Mouse (Mus musculus) limb, embryonic 14.5 days (tissue): ENCODE measurements around the gene Igfbp6. TPM values are rescaled to one million over a fixed set of nuclear protein-coding genes. Genes with fewer than 3 reads are reported as not detected.
A peak's percentile ranks its signal among the peaks of the same experiment; 100 is the strongest.

Source experiments
- ATAC-seq: fragments of 200-750 bp; cut with Nextera tagmentation; 2 replicates; pipeline ENCODE4 v1.8.0; 2017; ENCODE audit warnings: low read depth, moderate number of reproducible peaks, moderate TSS enrichment; ENCODE audit not compliant: low FRiP score
- DNase-seq: peaks from one replicate; pipeline ENCODE4 v3.0.0-alpha.2; 2015; ENCODE audit warnings: low spot score
- H3K27ac ChIP-seq: fragments of 300-500 bp; sonication (generic); replicated peaks from 2 replicates; pipeline ENCODE4 v1.5.1; 2014; ENCODE audit warnings: low read depth, mild to moderate bottlenecking, low read length, moderate library complexity, mixed read lengths
- H3K27me3 ChIP-seq: fragments of 300-500 bp; sonication (generic); 2 replicates; pipeline ENCODE4 v1.6.1; 2014; ENCODE audit warnings: low read length, mixed read lengths; ENCODE audit not compliant: control insufficient read depth, insufficient read depth
- H3K36me3 ChIP-seq: fragments of 300-500 bp; sonication (generic); 2 replicates; pipeline ENCODE4 v1.6.1; 2014; ENCODE audit warnings: mild to moderate bottlenecking, low read length, moderate library complexity, mixed read lengths; ENCODE audit not compliant: control insufficient read depth, insufficient read depth
- H3K4me1 ChIP-seq: fragments of 300-500 bp; sonication (generic); 2 replicates; pipeline ENCODE4 v1.6.1; 2014; ENCODE audit warnings: antibody characterized with exemption, low read length, mixed read lengths; ENCODE audit not compliant: control insufficient read depth, insufficient read depth
- H3K4me2 ChIP-seq: fragments of 300-500 bp; sonication (generic); replicated peaks from 2 replicates; pipeline ENCODE4 v1.6.1; 2014; ENCODE audit warnings: low read depth, mild to moderate bottlenecking, low read length, moderate library complexity; ENCODE audit not compliant: severe bottlenecking
- H3K4me3 ChIP-seq: fragments of 300-500 bp; sonication (generic); replicated peaks from 2 replicates; pipeline ENCODE4 v1.5.1; 2014; ENCODE audit warnings: low read length
- H3K9ac ChIP-seq: fragments of 300-500 bp; sonication (generic); 2 replicates; pipeline ENCODE4 v1.6.1; 2014; ENCODE audit warnings: mild to moderate bottlenecking, low read depth, low read length, moderate library complexity; ENCODE audit not compliant: severe bottlenecking
- H3K9me3 ChIP-seq: fragments of 300-500 bp; sonication (generic); 2 replicates; pipeline ENCODE4 v1.6.1; 2016; ENCODE audit warnings: low read length; ENCODE audit not compliant: control insufficient read depth
- POLR2A ChIP-seq: fragments of 200-500 bp; IDR thresholded peaks from 2 replicates; pipeline ENCODE4 v1.8.0; 2012; ENCODE audit warnings: inconsistent platforms, mild to moderate bottlenecking, moderate library complexity, borderline replicate concordance; ENCODE audit not compliant: insufficient read depth, insufficient read length; ENCODE audit errors: extremely low read depth
- WGBS: fragments of 180-500 bp; shearing (Covaris S2); extraction: QIAGEN DNeasy Blood & Tissue Kit; methylation state at CpG from one replicate; pipeline ENCODE4 v1.1.7; 2014; 5-methylcytosine and 5-hydroxymethylcytosine counted together
- polyA plus RNA-seq, 2 experiments: library from polyadenylated mRNA; depleted of rRNA in 1 of 2; stranded (reverse) in 1 of 2; unstranded in 1 of 2; fragments of >200 nt; fragmentation: Nextera tagmentation in 1 of 2; extraction: Ambion mirVana in 1 of 2; gene quantifications; 2 replicates each; pipeline versions ENCODE4 v1.2.1 to v1.2.3; 2012 to 2014

The Igfbp6 gene
- polyA plus RNA-seq (2012; rRNA removed) (6.2 and 8.1 TPM in 2 replicates), polyA plus RNA-seq (2014; fragmentation: Nextera tagmentation; extraction: Ambion mirVana) (11.7 and 11.9 TPM in 2 replicates)

DNA sequence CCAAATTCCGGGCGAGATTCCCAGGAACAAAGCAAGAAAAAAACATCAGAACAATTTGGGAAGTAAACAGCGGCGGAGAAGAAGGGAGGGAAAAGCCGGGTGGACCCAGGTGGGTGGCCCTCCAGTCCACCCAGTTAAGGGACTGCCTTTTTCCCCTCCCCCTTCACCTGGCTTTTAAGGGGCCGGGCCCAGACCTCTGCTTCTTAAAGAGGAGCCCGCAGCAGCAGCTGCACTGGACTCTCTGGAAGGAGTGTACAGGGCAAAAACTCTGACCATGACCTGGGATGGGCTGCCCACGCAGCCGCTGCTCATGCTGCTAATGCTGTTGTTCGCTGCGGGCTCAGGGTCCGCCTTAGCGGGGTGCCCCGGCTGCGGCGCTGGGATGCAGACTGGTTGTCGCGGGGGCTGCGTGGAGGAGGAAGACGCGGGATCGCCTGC is at the start of gene Igfbp6:
TSS of gene Igfbp6 (plus strand) at position 89 of the 438 bp plus-strand sequence.
- 4% methylated on average over 22 of the region's 22 CpGs for WGBS
- Histone ChIP-seq H3K9ac (peak within 1 kb of the TSS; percentile 40), H3K9me3 (no peaks in the 10 kb centered on the region), H3K27ac (no peak within 1 kb of the TSS), H3K27me3 (peaks cover 22% of the 10 kb centered on the region), H3K36me3 (no peaks in the 10 kb centered on the region), H3K4me1 (peaks cover 10% of the 10 kb centered on the region), H3K4me2 (peak within 1 kb of the TSS; percentile 45), H3K4me3 (peak within 1 kb of the TSS; percentile 29)
- ATAC-seq (no peak), DNase-seq (peak; percentile 18)
- TF ChIP-seq POLR2A, result no peak

DNA sequence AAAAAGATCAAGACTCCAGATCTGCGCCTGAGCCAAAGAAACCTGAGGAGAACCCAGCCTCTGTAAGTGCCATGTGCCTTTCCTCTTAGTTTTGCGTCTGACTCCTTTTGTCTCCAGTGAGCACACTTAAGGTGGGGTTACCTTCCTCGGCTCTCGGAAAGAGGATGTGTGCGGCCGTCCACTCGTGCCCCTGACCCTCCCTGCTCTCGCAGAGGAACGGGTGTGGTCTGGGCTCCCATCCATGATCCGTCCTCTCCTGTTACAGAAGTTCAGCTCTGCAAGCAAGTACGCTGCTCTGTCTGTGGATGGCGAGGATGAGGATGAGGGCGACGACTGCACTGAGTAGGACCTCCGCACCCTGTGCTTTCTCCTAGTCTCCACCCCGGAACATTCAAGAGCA is 49.2 kb upstream of the Igfbp6 start:
- Histone ChIP-seq H3K27me3 (no peaks in the 10 kb centered on the region), H3K9me3 (no peaks in the 10 kb centered on the region), H3K4me3 (no peak overlapping the region), H3K9ac (no peak overlapping the region), H3K4me1 (peaks cover 24% of the 10 kb centered on the region), H3K36me3 (peaks cover 77% of the 10 kb centered on the region), H3K4me2 (no peak overlapping the region), H3K27ac (no peak overlapping the region)
- TF ChIP-seq POLR2A, result no peak
- ATAC-seq (no peak), DNase-seq (no peak)
- 88% methylated on average over 16 of the region's 16 CpGs for WGBS

DNA sequence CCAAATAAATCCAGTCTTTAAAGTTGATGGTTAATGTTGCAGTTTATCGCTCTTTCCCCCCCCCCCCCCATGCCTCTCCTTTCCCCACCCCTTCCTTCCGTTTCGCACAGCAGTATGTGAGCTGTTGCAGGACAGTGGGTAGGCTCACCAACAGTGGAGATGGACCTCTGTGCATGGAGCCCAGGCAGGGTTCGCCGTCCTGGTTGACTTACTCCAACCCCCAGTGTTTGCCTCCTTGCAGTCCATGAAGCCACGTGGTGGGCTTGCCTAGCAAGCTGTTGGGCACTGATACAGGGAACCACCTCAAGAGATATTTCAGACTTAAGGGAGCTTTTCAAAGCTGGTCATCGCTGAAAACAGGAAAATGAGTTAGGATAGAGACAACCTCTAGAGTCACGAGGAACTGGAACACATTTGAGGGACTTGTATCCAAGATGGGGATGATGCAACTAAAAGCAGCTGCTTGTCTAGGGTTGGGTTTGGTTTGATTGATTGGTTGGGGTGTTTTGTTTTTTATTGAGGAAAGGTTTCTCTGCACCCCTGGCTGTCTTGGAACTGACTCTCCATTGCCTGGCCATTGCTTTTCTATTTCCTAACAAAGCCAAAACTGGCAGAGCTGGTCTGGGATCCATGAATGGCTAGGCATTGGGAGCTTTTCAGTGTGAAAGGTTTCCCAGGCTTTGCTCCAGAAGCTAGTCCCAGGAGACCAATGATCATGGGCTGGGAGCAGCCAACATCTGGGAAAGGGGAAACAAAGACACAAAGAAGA is 46.8 kb upstream of the Igfbp6 start:
- peak overlapping the region; percentile 64 for H3K27ac ChIP-seq
- WGBS, result 81% methylated on average over 8 of the region's 8 CpGs
- no peak for TF ChIP-seq POLR2A
- H3K36me3 ChIP-seq, result peaks cover 54% of the 10 kb centered on the region
- no peak overlapping the region for H3K4me3 ChIP-seq
- peaks cover 38% of the 10 kb centered on the region for H3K4me1 ChIP-seq
- H3K9me3 ChIP-seq, result no peaks in the 10 kb centered on the region
- H3K4me2 ChIP-seq, result peak overlapping the region; percentile 18; the same call in 1 of the 2 replicates
- no peaks in the 10 kb centered on the region for H3K27me3 ChIP-seq
- no peak for ATAC-seq
- no peak overlapping the region for H3K9ac ChIP-seq
- DNase-seq, result no peak

DNA sequence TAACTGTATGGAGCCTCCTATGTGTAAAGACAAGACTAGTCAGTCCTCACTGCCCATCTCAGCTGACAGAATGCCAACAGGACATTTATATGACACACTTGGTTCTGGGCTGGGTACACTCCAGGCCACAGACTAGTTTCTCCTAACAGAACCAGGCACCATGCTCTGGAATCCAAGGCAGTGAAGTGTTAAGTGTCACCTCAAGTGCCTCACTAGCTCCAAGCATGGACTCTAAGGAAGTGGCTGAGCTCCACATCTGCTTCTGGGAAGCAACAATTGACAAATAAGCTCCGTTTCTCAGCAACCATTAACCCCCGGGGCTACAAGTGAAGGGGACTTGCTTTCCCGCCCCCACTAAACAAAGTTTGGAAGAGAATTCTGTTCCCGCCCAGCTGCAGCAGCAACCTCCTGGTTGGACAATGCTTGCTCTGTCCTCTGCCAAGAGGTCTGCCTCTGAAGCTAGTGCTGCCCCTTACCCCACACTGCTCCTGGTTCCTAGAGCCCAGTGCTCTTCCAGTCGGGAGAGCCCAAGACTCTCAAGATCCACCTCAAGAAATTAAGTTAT is 46.1 kb upstream of the Igfbp6 start:
- ATAC-seq (no peak), DNase-seq (peak; percentile 74)
- Histone ChIP-seq H3K27ac (peak overlapping the region; percentile 64), H3K36me3 (peaks cover 47% of the 10 kb centered on the region), H3K4me3 (no peak overlapping the region), H3K4me1 (peaks cover 46% of the 10 kb centered on the region), H3K9ac (no peak overlapping the region), H3K27me3 (no peaks in the 10 kb centered on the region), H3K4me2 (peak overlapping the region; percentile 78; the same call in 1 of the 2 replicates), H3K9me3 (no peaks in the 10 kb centered on the region)
- no peak for TF ChIP-seq POLR2A
- WGBS, result 25% methylated on average over 5 of the region's 5 CpGs

DNA sequence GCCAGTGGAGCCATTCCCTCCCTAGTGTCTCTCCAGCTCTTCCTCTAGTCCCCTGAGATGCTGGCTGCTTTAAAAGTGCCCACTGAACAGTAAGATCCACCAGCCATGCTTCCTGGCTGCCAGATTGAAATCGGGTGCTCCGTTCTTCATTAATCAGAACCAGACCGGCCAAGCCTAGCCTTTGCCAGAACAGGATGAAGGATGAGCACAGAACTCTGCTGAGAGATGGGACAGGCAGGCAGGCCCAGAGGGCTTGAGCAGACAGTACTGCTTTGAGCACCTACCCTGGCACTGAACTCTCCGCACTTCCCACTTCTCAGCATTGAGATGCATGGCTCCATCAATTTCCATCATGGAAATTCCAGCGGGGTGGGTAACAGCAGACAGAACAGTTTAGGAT is 44.9 kb upstream of the Igfbp6 start:
- ATAC-seq (no peak), DNase-seq (peak; percentile 52)
- peak overlapping the region; percentile 59 for H3K4me3 ChIP-seq
- peak overlapping the region; percentile 65 for H3K9ac ChIP-seq
- peaks cover 35% of the 10 kb centered on the region for H3K36me3 ChIP-seq
- peaks cover 58% of the 10 kb centered on the region for H3K4me1 ChIP-seq
- H3K4me2 ChIP-seq, result peak overlapping the region; percentile 78
- no peak for TF ChIP-seq POLR2A
- H3K27me3 ChIP-seq, result no peaks in the 10 kb centered on the region
- peak overlapping the region; percentile 97 for H3K27ac ChIP-seq
- WGBS, result 23% methylated on average over 5 of the region's 5 CpGs
- H3K9me3 ChIP-seq, result no peaks in the 10 kb centered on the region
